Mouse (Mus musculus) Patski (cell line): ENCODE data around the gene Dlx6. TPM values are rescaled to one million over a fixed set of nuclear protein-coding genes. Genes with fewer than 3 reads are reported as not detected.
A peak's percentile ranks its signal among the peaks of the same experiment; 100 is the strongest.

ENCODE experiments used
- ATAC-seq: fragments of 100-300 bp; one replicate; pipeline ENCODE4 v1.8.0; 2021
- CTCF ChIA-PET: fragments of 350-600 bp; sonication (Branson Sonifier 250); formaldehyde crosslinking; loops from one replicate; lab custom pipeline; 2022; ENCODE audit warnings: inconsistent platforms; lab: Charles Lee
- POLR2A ChIA-PET: fragments of 350-600 bp; sonication (Branson Sonifier 250); formaldehyde crosslinking; loops from one replicate; lab custom pipeline; 2022; ENCODE audit warnings: antibody characterized with exemption, inconsistent platforms; lab: Charles Lee
- DNase-seq: peaks from one replicate; pipeline ENCODE4 v3.0.0-alpha.2; 2011; ENCODE audit warnings: low read depth, low spot score
- H3K27me3 ChIP-seq: fragments of 371-371 bp; one replicate; pipeline ENCODE4 v1.5.1; 2021
- CTCF ChIP-seq: fragments of 100-300 bp; IDR thresholded peaks from one replicate; pipeline ENCODE4 v1.5.1; 2021
- in situ Hi-C: fragments of 300-500 bp; cut with MboI; formaldehyde crosslinking; loops from 3 replicates; pipeline ENCODE4 v1.11.1; 2018; ENCODE audit warnings: low pct_unique_long_range_greater_than_20kb, mixed read lengths
- polyA plus RNA-seq: library from polyadenylated mRNA; unstranded; gene quantifications from one replicate; pipeline ENCODE4 v1.2.3, GENCODE M21; 2021

The Dlx6 gene
- polyA plus RNA-seq = 5.6 TPM

DNA sequence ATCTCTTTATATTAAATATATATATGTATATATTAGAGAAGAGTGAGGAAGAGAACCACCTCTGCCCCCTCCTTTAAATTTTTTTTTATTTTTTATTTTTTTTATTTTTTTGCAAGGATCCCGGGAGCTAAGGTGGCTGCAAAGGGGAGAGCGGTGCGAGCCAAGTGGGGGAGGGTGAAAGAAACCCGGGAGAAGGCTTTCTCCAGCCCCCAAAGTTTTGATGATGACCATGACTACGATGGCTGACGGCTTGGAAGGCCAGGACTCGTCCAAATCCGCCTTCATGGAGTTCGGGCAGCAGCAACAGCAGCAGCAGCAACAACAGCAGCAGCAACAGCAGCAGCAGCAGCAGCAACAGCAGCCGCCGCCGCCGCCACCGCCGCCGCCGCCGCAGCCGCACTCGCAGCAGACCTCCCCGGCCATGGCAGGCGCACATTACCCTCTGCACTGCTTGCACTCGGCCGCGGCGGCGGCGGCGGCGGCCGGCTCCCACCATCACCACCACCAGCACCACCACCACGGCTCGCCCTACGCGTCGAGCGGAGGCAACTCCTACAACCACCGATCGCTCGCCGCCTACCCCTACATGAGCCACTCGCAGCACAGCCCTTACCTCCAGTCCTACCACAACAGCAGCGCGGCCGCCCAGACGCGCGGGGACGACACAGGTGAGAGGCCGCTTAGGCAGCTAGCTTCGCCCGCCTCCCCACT lies at the start of gene Dlx6:
Dlx6 (plus strand) TSS at position 175 of the 711 bp plus-strand sequence.
- in situ Hi-C loops = no loop called here
- no peak for TF ChIP-seq CTCF
- DNase-seq = no peak
- CTCF ChIA-PET = interaction anchor here (1.5 kb wide), 1 partner anchor 19 kb away, joined by 3 read pairs; no protein-coding TSS in a partner anchor
- peaks cover 12% of the 10 kb centered on the region for H3K27me3 ChIP-seq
- peak; percentile 71 for ATAC-seq
- POLR2A ChIA-PET = no interaction called here

- ATAC-seq (no peak), DNase-seq (no peak)
- peaks cover 48% of the 10 kb centered on the region for H3K27me3 ChIP-seq
- TF ChIP-seq CTCF = no peak
- in situ Hi-C loops = no loop called here
- ChIA-PET CTCF (no interaction called here), POLR2A (no interaction called here)
Measured at GRCm38 (mm10) chr6:6816821-6817220, 46.3 kb upstream of the Dlx6 start.

DNA sequence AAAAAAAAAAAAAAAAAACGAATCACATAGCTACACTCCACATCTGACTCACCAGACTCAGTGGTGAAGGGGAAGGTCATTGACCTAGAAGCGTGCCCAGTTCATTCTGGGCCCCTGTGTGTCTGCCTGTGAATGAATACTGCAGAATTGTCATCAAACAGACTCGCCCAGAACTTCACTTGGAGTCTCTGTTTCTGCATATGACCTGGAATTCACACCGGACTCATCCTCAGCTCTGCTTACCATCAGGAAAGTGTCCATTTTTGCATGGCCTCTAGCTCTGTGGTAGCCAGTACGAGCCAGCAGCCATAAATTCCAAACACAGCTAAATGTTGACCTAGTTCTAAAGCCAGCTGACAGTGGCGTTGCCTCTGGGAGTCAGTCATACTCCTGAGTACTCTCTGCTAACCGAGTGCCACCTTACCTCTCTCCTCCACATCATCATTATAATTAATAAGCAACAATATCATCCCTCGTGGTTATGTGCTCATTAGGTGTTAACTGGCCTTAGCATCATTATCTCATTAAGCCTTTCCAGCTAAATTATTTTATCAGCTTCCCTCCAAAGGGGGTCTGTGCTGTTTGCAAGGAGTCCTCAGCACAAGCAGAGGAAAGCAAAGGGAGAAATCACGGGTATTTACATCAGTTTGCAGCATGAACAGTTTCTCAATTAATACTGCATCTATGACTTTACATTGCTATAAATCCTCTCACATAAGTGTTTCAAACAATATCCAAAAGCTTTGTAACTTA lies 44.9 kb upstream of the Dlx6 start:
- POLR2A ChIA-PET = interaction anchor here (0.7 kb wide), 1 partner anchor 447 kb away, joined by 3 read pairs; no protein-coding TSS in a partner anchor
- CTCF ChIA-PET = no interaction called here
- in situ Hi-C loops = no loop called here

DNA sequence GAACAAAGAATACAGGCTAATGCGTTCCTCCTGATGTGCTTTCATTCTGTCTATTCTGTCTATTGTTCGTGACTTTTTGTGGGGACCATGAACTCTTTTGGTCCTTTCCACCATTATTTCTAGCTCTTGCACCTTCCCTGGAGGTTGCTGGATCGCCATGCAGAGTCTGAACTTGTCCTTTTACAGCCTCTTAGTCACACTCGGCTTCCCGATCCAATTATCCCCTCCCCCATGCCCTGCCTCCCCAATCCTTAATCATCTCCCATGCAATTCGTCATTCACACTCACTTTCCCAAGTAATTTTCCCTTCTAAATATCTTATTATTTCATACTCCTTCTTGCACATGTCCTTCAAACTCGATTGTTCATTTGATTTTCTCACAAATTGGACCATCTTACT lies 44.0 kb upstream of the Dlx6 start:
- H3K27me3 ChIP-seq = peaks cover 52% of the 10 kb centered on the region
- in situ Hi-C loops = no loop called here
- POLR2A ChIA-PET = no interaction called here

More for the DNA sequence above, 44.9 kb upstream of the Dlx6 start:
- no peak for TF ChIP-seq CTCF
- ATAC-seq (no peak), DNase-seq (no peak)
- H3K27me3 ChIP-seq = peaks cover 44% of the 10 kb centered on the region

DNA sequence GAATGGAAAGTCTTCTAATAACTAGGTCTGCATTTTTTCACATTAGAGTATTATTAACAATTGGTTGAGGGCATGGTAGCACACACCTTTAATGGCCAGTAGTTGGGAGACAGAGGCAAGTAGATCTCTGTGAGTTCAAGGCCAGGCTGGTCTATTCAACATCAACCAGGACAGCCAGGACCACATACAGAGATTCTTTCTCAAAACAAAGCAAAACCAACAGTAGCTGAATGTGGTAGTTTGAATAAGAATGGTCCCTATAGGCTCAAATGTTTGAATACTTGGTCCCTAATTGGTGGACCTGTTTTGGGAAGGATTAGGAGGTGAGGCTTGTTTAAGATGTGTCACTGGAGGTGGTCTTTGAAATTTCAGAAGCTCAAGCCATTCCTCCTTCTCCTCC lies 37.8 kb upstream of the Dlx6 start:
- no peak for ATAC-seq
- no peak for DNase-seq
- TF ChIP-seq CTCF = no peak
- in situ Hi-C loops = no loop called here
- peaks cover 27% of the 10 kb centered on the region for H3K27me3 ChIP-seq
- ChIA-PET CTCF (no interaction called here), POLR2A (no interaction called here)

More for the DNA sequence above, 44.0 kb upstream of the Dlx6 start:
- no peak for DNase-seq
- CTCF ChIA-PET = no interaction called here
- no peak for ATAC-seq
- TF ChIP-seq CTCF = no peak

- in situ Hi-C loops = no loop called here
- peaks cover 14% of the 10 kb centered on the region for H3K27me3 ChIP-seq
- POLR2A ChIA-PET = no interaction called here
- peak; percentile 79 for ATAC-seq
- CTCF ChIA-PET = no interaction called here
- TF ChIP-seq CTCF = no peak
- peak; percentile 46 for DNase-seq
Measured at GRCm38 (mm10) chr6:6826861-6827260, 36.3 kb upstream of the Dlx6 start.

- in situ Hi-C loops = no loop called here
- no peaks in the 10 kb centered on the region for H3K27me3 ChIP-seq
- DNase-seq = no peak
- ATAC-seq = peak; percentile 77
- CTCF ChIA-PET = no interaction called here
- POLR2A ChIA-PET = no interaction called here
- no peak for TF ChIP-seq CTCF
Measured at GRCm38 (mm10) chr6:6830446-6830845, 32.7 kb upstream of the Dlx6 start.

GRCm38 (mm10) chr6:6833301-6833700 lies 29.8 kb upstream of the Dlx6 start:
- DNase-seq (no peak), ATAC-seq (no peak)
- in situ Hi-C loops = no loop called here
- ChIA-PET POLR2A (no interaction called here), CTCF (no interaction called here)
- H3K27me3 ChIP-seq = peaks cover 5% of the 10 kb centered on the region
- no peak for TF ChIP-seq CTCF

DNA sequence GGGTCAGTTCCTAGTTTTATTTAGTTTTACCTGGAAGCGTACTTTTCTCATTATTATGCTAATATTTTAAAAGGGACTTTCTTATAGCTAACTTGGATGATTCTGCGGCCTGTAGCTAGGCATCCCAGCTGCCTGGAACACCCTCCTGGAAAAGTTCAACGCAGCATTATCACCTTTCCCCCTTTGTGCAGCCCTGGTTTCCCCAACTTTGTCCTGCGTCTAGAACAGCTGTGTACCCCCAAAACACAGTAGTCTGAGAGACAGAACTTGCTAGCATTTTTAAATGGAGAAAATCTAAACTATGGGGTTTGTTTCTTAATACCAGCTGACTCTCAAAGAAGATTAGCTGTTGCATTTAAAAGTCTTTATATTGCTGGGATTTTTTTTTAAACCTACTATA lies 14.6 kb upstream of the Dlx6 start:
- H3K27me3 ChIP-seq = peaks cover 13% of the 10 kb centered on the region
- no peak for ATAC-seq
- TF ChIP-seq CTCF = no peak
- in situ Hi-C loops = no loop called here
- CTCF ChIA-PET = no interaction called here
- no peak for DNase-seq
- POLR2A ChIA-PET = interaction anchor here (1.1 kb wide), 1 partner anchor 9 kb away, joined by 4 read pairs; no protein-coding TSS in a partner anchor

- in situ Hi-C loops = no loop called here
- no peak for DNase-seq
- TF ChIP-seq CTCF = no peak
- ChIA-PET CTCF (no interaction called here), POLR2A (interaction anchor here (0.7 kb wide), 1 partner anchor 8 kb away, joined by 5 read pairs; no protein-coding TSS in a partner anchor)
- H3K27me3 ChIP-seq = peaks cover 8% of the 10 kb centered on the region
- ATAC-seq = no peak
Measured at GRCm38 (mm10) chr6:6849744-6850143, 13.4 kb upstream of the Dlx6 start.
